Mouse (Mus musculus): ENCODE measurements around the gene Ccdc8.
A peak's percentile ranks its signal among the peaks of the same experiment; 100 is the strongest.

Gene Ccdc8

DNA sequence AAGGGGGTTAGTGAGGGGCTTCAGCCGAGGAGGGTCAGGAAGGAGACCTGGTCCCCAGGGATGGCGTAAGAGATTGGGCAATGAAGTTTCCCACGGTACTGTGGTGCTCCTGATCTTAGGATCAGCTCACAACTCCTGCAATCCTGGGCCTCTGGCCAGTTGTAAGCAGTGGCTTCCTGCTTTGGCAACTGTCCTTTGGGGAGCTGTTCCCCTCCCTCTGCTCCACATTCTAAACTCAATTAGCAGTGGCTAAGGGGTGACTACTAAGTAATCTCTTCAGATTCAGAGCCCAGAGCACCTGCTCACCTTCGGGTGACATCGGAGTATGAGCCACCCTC lies 17.5 kb downstream of the Ccdc8 start:
- DNase-seq (ENCODE audit: low spot score) = peak; percentile 74

DNA sequence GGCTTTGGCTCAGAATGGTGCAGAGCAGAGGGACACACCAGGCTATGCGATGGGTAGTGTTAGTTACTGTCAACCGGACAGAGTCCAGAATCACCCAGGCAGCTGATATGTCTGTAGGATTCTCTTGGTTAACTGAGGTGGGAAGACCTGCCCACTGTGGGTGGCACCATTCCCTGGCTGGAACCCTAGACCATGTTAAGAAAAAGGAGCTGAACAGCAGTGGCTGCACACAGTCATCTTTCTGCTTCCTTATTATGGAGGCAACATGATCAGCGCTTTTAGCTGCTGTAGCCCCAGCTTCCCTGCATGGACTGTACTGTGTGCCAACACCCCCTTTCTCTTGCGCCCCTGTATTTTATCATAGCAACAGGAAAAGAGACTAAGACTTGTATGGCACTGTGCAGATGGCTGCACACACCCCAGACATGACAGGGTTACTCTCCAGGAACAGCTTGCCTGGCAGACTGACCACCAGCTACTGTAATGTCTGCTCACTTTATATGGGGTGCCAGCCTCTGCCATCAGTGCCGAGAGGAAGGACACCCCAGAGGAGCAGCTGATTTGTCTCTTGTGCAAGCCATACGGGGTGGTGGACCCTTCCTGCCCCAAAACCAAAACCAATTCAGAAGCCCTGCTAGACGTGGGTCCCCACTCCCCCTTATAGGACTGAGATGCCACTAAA lies 19.5 kb downstream of the Ccdc8 start:
- no peak for DNase-seq (ENCODE audit: low spot score)

DNA sequence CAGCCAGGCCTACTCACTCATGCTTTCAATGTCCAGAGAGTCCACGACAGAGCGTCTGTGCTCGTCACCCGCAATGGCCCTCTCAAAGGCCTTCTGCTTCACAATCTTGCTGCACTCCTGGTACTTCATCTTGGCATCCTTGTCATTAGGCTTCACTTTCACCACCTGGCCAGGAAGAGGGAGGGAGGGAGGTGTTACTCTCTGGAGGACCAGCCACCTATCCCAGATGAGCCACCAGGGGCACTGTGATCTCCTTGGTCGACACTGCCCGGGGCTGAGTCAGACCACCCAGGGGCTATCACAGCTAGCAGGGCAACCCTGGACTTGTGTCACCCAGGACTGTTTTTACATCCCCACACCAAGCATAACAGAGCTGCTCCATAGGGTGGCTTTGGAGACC lies 22.9 kb downstream of the Ccdc8 start:
- DNase-seq (ENCODE audit: low spot score) = no peak

DNA sequence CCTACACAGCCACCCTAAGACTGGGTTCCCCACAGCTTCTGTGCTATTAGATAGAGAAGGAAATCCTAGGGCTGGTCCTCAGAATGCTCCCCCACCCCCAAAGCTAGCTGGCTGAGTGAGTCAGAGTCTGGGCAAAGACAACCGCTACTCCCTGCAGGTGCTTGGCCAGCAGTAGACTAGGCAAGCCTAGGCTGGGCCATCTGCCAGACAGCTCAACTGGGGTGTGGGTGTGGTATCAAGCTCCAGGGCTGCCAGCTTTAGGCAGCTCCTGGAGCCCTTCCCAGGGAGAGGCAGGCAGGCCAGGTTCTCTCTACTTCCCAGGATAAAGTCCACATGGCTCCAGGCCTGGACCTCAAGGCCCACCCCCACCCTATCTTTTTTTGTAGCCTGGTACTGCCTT lies 24.5 kb downstream of the Ccdc8 start:
- DNase-seq (ENCODE audit: low spot score) = peak; percentile 97

DNA sequence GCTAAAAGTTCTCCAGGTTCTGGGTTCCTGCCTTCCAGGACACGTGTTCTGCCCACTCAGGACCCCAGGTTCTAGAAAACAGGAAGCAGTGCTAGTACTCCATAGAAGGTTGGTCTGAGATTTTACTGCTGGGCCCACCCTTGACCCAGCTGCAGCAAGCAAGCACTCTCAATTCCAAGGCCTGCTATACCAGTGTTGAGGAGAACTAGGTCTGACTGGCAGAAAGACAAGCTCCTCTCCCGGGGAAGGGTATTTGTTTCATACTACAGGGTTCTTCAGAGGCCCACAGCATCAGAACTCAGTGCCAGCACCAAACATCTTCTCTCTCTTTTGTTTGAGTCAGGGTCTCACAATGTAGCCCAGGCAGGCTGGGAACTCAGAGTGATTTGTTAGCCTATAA lies 25.4 kb downstream of the Ccdc8 start:
- DNase-seq (ENCODE audit: low spot score) = no peak

DNA sequence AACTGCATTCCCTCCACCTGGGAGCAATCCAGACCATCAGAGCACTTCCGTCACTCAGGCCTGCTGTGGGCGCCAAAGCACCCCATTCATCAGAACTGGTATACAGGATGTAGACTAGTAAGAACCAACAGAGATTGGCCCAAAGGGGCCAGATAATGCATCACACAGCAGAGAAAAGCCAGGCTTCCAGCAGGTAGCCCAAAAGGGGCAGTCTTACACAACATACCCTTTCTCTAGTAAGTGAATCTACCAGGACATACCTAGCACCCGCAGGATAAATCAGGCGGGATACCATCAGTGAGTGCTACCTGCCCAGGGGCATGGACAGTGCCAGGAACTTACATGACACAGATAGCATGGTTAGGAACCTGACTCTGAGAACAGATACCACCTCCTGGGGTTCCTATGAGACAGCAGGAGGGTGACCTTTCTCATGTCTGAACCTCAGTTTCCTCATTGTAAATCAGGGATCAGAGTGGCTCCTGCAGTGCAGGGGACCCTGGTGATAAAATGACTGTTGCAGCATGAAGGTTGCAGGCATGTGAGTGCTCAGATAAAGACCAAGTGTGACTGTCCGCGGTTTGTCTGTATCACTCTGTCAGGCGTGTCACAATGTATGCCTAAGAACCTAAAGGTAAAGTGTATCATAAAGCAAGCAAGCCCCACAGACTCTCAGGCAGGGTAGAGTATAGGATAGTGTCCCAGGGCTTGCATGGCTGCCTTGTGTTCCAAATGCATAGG lies 27.1 kb downstream of the Ccdc8 start:
- DNase-seq (ENCODE audit: low spot score) = no peak

DNA sequence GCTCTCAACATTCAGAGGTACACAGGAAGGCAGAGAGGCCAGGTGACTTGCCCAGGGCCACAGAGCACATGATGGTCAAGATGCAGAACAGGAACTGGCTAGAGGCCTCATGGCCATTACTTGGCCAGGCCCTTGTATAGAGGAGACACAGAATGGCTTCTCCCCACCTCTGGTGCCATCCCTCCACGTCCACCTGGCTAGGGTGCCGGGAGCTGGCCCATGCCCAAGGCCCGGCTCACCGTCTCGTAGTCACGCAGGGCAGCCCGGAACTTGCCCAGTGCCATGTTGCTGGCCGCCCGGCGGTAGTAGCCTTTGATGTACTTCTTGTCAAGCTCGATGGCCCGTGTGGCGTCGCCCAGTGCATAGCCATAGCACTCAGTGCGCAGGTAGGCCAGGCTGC lies 29.7 kb downstream of the Ccdc8 start:
- DNase-seq (ENCODE audit: low spot score) = no peak

DNA sequence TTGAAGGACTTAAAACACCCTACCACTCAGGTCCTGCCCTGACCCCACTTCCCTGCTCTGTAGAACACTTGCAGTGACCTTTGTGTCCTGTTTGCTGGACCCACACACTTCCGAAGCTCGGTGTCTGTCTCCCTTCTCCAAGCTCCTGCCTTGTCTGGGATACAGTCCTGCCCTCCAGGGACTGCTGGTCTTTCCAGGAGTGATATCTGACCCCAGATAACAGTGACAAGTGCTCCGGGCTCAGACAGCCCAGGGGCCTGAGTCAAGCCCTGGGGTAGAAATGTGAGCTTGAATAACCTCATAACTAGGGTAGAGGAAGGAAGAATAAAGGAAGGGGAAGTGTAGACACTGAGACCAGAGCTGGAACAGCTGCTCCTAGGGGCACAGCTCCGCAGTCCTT lies 31.2 kb downstream of the Ccdc8 start:
- DNase-seq (ENCODE audit: low spot score) = no peak

DNA sequence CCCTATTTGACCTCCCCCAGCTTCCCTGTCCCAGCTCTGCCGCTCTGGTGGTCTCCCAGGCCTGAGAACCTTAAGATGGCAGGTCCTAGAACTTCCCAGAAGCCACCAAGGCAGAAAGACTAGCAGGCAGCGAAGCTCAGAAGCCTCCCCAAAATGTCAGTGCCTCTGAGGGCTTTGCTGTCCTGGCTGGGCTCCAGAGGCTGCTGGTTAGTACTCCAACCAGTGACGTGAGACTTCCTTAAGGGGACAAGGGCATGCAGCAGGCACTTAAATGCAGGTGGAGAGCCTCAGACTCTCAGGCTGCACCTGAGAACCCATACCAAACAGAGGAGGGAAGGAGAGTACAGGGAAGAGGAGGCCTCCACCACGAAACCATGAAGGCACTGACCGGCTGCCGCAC lies 31.6 kb downstream of the Ccdc8 start:
- no peak for DNase-seq (ENCODE audit: low spot score)

DNA sequence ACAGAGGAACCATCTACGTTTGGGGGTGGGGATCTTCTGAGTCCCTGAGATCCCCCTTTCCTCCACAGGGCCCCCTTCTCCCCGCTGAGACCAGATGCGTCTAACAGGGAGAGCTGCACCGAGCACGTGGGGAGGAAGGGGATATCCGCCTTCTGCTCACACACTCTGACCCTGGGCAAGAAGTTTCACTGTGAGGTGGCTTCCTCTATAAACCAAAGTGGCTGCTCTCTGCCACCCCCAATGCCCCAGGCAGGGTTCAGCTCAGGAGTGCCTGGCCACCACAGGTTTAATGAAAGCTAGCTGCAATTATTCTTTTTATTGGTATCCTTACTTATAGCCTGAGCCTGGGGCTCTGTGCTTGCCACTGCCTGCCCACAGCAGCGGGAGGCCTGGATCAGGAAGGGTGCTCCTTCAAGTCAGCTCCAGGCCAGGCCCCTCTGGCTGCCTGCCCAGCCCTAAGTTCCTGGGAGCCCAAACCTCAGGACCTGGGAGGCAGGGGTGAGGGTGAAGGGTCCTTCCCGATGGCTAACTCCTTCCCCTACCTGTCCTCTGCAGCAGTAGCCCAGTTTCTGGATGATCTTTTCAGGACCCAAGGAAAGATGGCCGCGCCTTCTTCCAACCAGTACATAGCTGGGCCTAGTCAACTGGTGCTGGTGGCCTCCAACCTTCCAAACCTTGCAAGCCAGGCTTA lies 32.5 kb downstream of the Ccdc8 start:
- peak; percentile 21 for DNase-seq (ENCODE audit: low spot score)

DNA sequence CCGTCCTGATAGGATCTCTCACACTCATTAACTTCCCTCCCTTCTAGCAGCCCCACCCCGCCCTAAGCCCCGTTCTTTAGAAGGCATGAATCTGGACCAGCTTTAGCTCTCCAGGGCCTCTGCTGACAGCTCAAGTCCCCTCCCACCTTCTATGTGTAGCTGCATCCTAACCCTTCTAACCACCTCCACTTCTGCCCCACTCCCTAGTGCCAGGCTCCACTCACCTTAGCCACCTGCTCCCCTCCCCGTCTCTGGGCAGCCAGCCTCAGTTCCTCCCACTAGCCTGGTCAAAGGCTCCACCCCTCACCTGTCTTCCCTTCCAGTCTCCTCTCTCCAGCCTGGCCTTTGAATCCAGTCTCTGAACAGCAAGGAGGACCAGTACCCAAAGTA lies 33.0 kb downstream of the Ccdc8 start:
- DNase-seq (ENCODE audit: low spot score) = no peak

DNA sequence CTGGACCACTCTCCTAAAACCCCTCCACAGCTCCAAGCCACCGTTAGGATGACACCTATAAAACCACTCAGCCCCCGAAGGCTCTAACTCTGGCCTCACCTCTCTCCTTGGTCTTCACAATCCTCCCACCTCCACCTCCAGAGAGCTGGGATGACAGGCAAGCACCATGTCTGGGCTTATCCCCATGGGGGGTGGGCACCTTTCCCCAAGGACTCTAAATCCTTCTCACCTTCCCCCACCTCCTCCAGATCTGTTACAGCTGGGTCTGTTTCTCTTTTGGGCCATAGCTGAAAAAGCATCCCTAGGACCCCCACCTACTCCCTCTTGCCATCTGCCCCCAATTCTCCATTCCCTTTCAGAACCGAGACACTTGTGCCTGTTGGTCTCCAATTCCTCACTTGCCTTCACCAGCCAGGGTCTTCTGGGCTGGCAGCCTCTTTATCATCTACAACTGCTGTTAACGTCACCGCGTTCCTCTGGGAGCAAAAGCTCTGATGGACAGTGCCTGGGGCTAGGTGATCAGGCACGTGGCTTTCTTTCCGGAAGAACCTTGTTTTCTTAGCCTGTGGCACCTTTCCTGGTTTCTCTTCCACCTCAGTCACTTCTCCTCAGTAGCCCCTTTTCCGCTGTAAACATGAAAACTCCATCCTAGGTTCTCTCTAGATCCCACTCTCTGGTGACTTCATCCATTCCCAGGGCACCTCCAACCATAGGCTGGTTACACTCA lies 33.6 kb downstream of the Ccdc8 start:
- no peak for DNase-seq (ENCODE audit: low spot score)

DNA sequence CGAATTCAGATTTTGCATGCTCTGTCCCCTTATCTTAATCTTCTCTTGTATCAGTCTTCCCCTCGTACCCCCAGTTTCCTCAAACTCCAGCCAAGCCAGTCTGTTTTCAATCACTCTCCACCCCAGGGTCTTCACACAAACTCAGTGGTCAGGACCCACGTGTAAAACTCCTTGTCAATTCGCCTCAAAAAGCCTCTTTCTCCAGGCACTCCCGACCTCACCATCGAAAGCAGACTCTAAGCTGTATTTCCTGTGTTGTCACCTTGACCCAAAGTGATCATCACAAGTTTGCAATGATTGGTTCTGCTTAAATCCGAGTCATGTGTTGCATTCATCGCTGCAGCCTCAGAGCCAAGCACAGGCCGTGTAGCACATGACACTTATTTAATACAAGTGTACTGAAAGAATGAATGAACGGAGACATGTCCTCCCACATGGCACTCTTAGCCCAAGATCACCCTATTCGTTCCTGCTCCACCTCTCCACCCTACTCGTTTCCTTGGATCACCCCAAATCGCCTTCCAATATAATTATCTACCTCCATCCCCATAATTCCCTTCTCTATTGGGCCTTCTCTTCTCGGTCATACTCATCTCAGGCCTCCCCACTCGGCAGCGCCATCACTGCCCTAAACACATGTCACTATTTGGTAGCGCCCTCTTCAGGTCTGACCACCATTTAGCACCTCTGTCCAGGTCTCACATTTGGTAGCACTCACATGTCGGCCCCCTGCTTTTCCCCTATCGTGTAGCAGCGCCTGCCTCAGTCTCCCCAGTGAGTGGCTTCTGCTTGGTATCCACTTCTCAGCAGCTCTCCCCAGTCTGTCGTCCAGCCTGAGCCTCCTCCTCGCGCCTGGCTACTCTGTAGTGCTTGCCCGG lies 34.4 kb downstream of the Ccdc8 start:
- peak; percentile 75 for DNase-seq (ENCODE audit: low spot score)

DNA sequence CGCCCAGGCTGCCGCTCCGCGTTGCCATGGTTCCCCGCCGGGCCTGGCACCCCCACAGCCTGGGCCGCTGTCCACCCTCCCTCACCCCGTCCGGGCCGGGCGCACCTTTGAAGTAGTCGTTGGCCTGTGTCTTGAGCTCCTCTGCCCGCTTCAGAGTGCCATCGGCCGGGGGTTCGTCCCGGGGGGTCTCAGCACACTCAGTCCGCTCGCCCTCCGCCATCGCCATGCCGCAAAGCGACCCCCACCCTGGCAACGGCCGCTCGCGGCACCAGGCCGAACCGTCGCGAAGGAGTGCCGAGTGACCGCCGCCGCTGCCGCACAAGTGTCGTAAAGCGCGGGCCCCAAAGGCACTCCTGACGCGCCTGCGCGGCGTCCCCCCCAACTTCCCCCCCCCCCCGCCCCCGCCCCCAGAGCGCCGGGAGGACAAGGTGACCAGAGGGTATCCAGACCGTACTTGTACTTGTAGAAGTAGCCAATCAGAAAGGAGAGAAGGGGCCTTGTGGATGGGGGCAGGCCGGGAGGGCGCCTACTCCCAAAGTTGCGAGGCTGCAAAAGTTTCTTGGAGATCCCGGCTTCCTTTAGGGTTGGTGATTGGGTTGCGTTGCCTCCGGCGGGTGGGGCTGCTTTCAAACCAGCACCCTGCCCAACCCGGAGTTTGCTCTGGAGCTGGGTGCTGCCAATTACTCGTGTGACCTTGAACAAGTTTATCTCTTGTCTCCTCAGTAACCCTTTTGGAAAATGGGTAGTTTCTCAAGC lies 35.3 kb downstream of the Ccdc8 start, which contains the start of gene Ppp5c:
Gene Ppp5c (minus strand): TSS at position 337 of the 756 bp plus-strand sequence.
- DNase-seq (ENCODE audit: low spot score) = peak; percentile 81

DNA sequence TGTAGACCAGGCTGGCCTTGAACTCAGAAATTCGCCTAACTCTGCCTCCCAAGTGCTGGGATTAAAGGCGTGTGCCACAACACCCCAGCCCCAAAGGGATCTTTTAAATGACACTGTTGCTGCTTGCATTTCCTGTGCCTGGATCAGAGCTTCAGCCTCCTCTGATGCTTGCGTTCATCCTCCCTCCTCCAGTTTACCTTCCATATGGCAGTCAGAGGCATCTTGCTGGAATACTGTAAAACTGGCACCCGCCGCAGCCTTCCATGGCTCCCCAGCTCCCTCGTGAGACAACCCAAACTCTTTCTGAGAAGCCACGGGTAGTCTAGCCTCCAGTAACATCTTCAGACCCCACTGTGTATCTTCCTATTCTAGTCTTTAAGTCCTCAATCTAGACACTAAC lies 36.4 kb downstream of the Ccdc8 start:
- no peak for DNase-seq (ENCODE audit: low spot score)

DNA sequence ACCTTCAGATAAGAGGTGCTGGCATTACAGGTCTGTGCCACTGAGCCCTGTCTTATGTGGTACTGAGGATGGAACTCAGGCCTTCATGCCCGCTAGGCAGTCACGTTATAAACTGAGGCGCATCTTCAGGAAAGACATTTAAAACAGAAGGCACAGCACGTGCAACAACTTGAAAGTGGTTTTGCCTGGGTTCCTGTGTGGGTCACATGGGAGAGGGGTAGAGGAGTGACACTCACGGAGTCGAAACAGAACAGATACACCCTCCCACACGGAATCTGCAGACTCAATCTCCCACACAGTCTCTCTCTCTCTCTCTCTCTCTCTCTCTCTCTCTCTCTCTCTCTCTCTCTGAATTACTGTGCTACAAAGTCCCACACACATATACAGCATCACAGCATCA lies 37.7 kb downstream of the Ccdc8 start:
- no peak for DNase-seq (ENCODE audit: low spot score)

DNA sequence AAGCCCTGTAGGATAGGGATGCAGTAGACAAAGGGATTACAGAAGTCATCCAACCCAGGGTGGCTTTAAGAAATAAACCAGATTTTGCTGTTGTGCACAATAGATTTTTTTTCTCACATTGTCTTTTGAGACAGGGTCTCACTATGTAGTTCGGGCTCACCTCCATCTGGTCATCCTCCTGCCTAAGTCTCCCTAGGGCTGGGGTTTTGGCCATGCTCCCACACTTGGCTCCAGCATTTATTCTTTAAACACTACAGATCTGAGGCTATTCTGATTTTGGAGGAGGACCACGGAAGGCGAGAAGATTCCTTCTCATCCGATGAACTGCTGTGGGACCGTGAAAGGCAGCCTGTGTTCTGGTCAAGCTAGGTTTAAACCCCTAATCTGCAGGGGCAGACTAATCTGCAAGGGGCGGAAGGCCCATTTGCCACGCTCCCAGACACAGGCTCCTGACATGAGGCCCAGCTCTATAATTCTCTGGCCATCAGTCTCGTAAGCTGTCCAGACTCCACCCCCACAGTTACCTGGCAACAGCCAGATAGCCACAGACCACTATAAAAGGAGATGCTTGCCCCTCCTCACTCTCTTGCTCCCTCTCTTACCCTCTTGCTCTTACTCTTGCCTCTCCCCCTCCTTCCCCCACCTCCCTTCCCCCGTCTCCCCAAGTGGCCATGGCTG lies 45.6 kb downstream of the Ccdc8 start:
- DNase-seq (ENCODE audit: low spot score) = no peak

DNA sequence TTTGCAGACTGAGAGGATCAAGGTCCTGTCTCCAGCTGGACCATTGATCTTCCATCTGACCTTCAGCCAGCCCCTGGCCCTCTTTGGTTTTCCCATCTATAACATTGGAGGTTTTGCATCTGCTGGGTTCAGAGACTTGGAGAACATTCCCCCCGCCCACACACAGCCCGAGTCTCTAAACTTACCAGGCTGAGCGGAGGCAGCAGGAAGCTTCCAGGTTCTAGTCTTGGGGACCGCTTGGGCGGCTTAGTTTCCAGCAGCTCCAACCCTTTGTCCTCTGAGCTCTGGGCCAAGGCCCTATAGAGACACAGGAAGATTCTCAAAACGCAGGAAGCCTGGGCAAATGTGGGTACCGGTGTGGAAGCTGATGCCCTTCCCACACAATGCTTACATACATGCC lies 46.9 kb downstream of the Ccdc8 start:
- no peak for DNase-seq (ENCODE audit: low spot score)

DNA sequence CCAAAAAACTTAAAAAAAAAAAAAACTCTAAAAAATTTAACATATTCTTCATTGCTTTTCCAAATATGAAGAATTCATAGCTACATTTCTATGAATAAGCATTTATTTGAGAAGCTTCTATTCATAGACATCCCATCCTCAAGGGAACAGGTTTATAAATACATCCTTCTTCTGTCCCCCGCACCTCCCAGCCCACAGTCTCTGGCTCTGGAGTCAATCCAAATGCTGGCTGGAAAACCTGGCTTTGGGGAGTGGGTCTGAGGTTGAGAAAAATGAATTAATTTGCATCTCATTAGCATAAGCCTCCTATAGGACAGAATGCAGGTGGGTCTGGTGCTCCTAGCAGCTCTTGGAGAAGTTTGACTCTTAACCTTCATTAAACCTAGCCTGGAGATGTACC lies 53.2 kb downstream of the Ccdc8 start:
- no peak for DNase-seq (ENCODE audit: low spot score)
